Mouse (Mus musculus) cortical plate, adult 2 months (tissue): ENCODE results near the gene Lix1l.

ENCODE experiments used
- CTCF ChIP-seq: fragments of 200-500 bp; IDR thresholded peaks from 2 replicates; pipeline ENCODE4 v1.5.1; 2011; ENCODE audit warnings: mild to moderate bottlenecking, control low read depth, low read length; ENCODE audit not compliant: insufficient read depth; ENCODE audit errors: extremely low read depth
- POLR2A ChIP-seq: fragments of 200-500 bp; IDR thresholded peaks from 2 replicates; pipeline ENCODE4 v1.6.1; 2011; ENCODE audit warnings: mild to moderate bottlenecking, low read length, control low read depth; ENCODE audit not compliant: insufficient read depth; ENCODE audit errors: extremely low read depth

DNA sequence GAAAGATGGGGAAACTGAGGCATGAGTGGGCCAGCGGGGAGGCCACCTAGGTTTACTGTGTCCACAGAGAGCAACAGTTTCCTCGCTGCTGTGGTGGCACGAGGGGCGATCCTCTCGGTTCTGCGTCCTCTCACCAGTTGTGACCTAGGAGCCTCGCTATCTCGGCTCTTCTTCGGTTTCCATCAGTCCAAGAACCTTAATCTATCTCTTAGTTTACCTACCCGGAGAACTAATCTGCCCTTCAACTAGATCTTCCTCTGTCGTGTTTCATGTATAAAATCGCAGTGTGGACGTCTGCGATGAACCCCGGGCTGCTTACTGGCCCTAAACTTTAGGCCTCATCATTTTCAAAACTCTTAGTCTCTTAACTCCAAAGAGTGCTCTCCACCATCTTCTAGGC, 35.0 kb downstream of the Lix1l start:
- no peak for TF ChIP-seq CTCF
- no peak for TF ChIP-seq POLR2A
